In the genomic region with DNA sequence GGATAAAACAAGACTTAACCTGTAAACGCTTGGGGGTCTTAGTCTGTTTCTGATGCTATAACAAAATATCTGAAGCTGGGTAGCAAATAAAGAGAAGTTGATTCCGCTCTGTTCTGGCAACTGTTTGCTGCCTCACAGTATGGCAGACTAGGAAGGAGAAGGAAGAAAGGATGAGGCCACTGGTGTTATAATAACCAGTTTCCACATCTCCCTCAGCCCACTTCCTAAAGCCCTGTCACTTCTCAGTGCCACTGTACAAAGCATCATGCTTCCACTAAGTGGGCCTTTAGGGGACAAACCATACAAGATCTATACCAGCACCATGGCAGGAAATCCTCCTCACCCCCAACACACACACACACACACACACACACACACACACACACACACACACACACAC, we compare ENCODE assay signal across 26 mouse cellular contexts. TPM values are rescaled to one million over a fixed set of nuclear protein-coding genes. Genes with fewer than 3 reads are reported as not detected.
DNase-seq lines count a peak whose midpoint lies in the region; ATAC-seq and TF ChIP-seq lines count a peak whose summit lies in the region.
"Had no signal": no experiment of that assay in that cellular context is flagged by ENCODE, and none has a peak within 500 bp of the region (broad histone marks: within the 10 kb centered on the region; RNA-seq: fewer than 3 reads in every experiment).

No protein-coding gene starts in this region.

- no peaks in the 10 kb centered on the region for H3K27me3 ChIP-seq in heart, postnatal 0 days (ENCODE audit: control insufficient read depth, insufficient read depth, low read length)
- H3K27me3 ChIP-seq in heart, embryonic 12.5 days (replicated peaks), result no peaks in the 10 kb centered on the region
- H3K27me3 ChIP-seq: embryonic facial prominence, embryonic 12.5 days; embryonic facial prominence, embryonic 15.5 days had no signal

- TF ChIP-seq POLR2A in bone marrow, adult 2 months (IDR thresholded peaks at IDR 0.05; ENCODE audit: borderline replicate concordance, control insufficient read depth, low read depth, low read length), result no peak

- no peak for TF ChIP-seq EP300 in heart, postnatal 0 days (IDR thresholded peaks at IDR 0.05; ENCODE audit: low read depth)

- peak overlapping the region; percentile 69; the same call in 1 of the 2 replicates for H3K27ac ChIP-seq in heart, postnatal 0 days (ENCODE audit: low read depth)
- H3K27ac ChIP-seq in heart, embryonic 12.5 days (ENCODE audit: poor library complexity, severe bottlenecking), result no peak overlapping the region
- peak overlapping the region; percentile 92 for H3K27ac ChIP-seq in bone marrow, adult 2 months (ENCODE audit: control insufficient read depth, insufficient read depth, low read depth, low read length, poor library complexity)
- H3K27ac ChIP-seq: embryonic facial prominence, embryonic 12.5 days; embryonic facial prominence, embryonic 15.5 days; hindbrain, embryonic 10.5 days; hindbrain, embryonic 14.5 days; hindbrain, postnatal 0 days had no signal

- no peak overlapping the region for H3K4me3 ChIP-seq in heart, postnatal 0 days (ENCODE audit: low read depth, low read length)
- no peak overlapping the region for H3K4me3 ChIP-seq in heart, embryonic 12.5 days
- H3K4me3 ChIP-seq in bone marrow, adult 2 months (replicated peaks; ENCODE audit: control insufficient read depth, low read depth, low read length), result no peak overlapping the region
- H3K4me3 ChIP-seq: embryonic facial prominence, embryonic 12.5 days; embryonic facial prominence, embryonic 15.5 days; hindbrain, embryonic 10.5 days had no signal

- DNase-seq in heart, postnatal 0 days (ENCODE audit: low spot score), result no peak
- peak; percentile 40 for DNase-seq in 416B (ENCODE audit: low read depth)
- DNase-seq in kidney, postnatal 36 days, result no peak
- no peak for DNase-seq in thymus, postnatal 25 days
- DNase-seq: adrenal gland, adult 8-10 months; adrenal gland, postnatal 25 days; cerebellum, adult 18-20 months; cerebellum, adult 9-10 months; cerebellum, postnatal 14 days; forebrain, postnatal 0 days; gastrocnemius, postnatal 10 days; gastrocnemius, postnatal 36 days had no signal

- no peak overlapping the region for H3K9ac ChIP-seq in heart, postnatal 0 days (replicated peaks; ENCODE audit: low read depth, low read length)
- no peak overlapping the region for H3K9ac ChIP-seq in heart, embryonic 12.5 days
- H3K9ac ChIP-seq: embryonic facial prominence, embryonic 12.5 days; embryonic facial prominence, embryonic 15.5 days; forebrain, postnatal 0 days; hindbrain, embryonic 14.5 days had no signal

- peaks cover 42% of the 10 kb centered on the region for H3K4me1 ChIP-seq in heart, postnatal 0 days (ENCODE audit: control insufficient read depth, insufficient read depth)
- H3K4me1 ChIP-seq in heart, embryonic 12.5 days (replicated peaks), result peaks cover 39% of the 10 kb centered on the region
- peaks cover 11% of the 10 kb centered on the region; the same call in 1 of the 2 replicates for H3K4me1 ChIP-seq in bone marrow, adult 2 months (ENCODE audit: control insufficient read depth, insufficient read depth, low read length)

- 97% methylated on average over 2 of the region's 2 CpGs for whole genome bisulfite sequencing in heart, postnatal 0 days
- WGBS in heart, embryonic 12.5 days, result 83% methylated on average over 2 of the region's 2 CpGs
- 58% methylated on average over 2 of the region's 2 CpGs for WGBS in bone marrow, adult 2 months

- ATAC-seq in heart, postnatal 0 days (ENCODE audit: insufficient read depth, low read depth), result no peak
- no peak for ATAC-seq in heart, embryonic 12.5 days (ENCODE audit: insufficient number of reproducible peaks, low FRiP score)
- ATAC-seq in megakaryocyte, adult 5-6 weeks (ENCODE audit: poor library complexity, severe bottlenecking), result peak; percentile 74
- ATAC-seq: activated CD4-positive, CD25-positive, alpha-beta regulatory T cell, adult 4 months; forebrain, embryonic 14.5 days; forebrain, postnatal 0 days; hindbrain, postnatal 0 days; inflammation-experienced regulatory T-cells, adult 6 months; intestine, embryonic 16.5 days had no signal

- H3K4me2 ChIP-seq in heart, postnatal 0 days (ENCODE audit: low read depth, low read length), result no peak overlapping the region
- H3K4me2 ChIP-seq in heart, embryonic 12.5 days, result no peak overlapping the region
- H3K4me2 ChIP-seq: embryonic facial prominence, embryonic 12.5 days; embryonic facial prominence, embryonic 15.5 days; heart, embryonic 11.5 days; hindbrain, embryonic 14.5 days had no signal

- no peak for TF ChIP-seq CTCF in heart, postnatal 0 days (IDR thresholded peaks at IDR 0.05; ENCODE audit: low read depth)
- no peak for TF ChIP-seq CTCF in bone marrow, adult 2 months (IDR thresholded peaks at IDR 0.05; ENCODE audit: control insufficient read depth, insufficient read depth, low read length)

- no peaks in the 10 kb centered on the region for H3K36me3 ChIP-seq in heart, postnatal 0 days (replicated peaks; ENCODE audit: control insufficient read depth, insufficient read depth, low read length)
- H3K36me3 ChIP-seq in heart, embryonic 12.5 days, result no peaks in the 10 kb centered on the region
- H3K36me3 ChIP-seq: embryonic facial prominence, embryonic 12.5 days; embryonic facial prominence, embryonic 15.5 days; hindbrain, embryonic 10.5 days had no signal

- no peaks in the 10 kb centered on the region for H3K9me3 ChIP-seq in heart, postnatal 0 days (replicated peaks; ENCODE audit: control insufficient read depth, low read length)
- no peaks in the 10 kb centered on the region for H3K9me3 ChIP-seq in heart, embryonic 12.5 days (replicated peaks)
- H3K9me3 ChIP-seq: embryonic facial prominence, embryonic 12.5 days; embryonic facial prominence, embryonic 15.5 days; hindbrain, embryonic 10.5 days had no signal

RNA-seq across cellular contexts. Expression of gene Anxa11, which starts 8.5 kb away (rescaled TPM):
- total RNA-seq in heart, postnatal 0 days (2014; rRNA removed; ENCODE audit: low replicate concordance), result 21.1 and 46.2 TPM in 2 replicates
- polyA plus RNA-seq in heart, postnatal 0 days (2015; fragmentation: Nextera tagmentation; extraction: Ambion mirVana), result 34.9 and 36.8 TPM in 2 replicates
- 23.5 and 24.1 TPM in 2 replicates for polyA plus RNA-seq in heart, embryonic 12.5 days (2016; fragmentation: Nextera tagmentation; extraction: Ambion mirVana)
- 19.9 and 43.0 TPM in 2 replicates for polyA plus RNA-seq in bone marrow, adult 2 months (2011; ENCODE audit: insufficient read depth, insufficient read length, low replicate concordance, missing spikeins)
- total RNA-seq in megakaryocyte, adult 5-6 weeks (2015), result 91.2 and 103 TPM in 2 replicates
- total RNA-seq in megakaryocyte, adult 5-6 weeks (2017), result 21.2 and 38.7 TPM in 2 replicates

RNA-seq across cellular contexts. Expression of gene Plac9a, which starts 52.5 kb away (rescaled TPM):
- not detected in 2 replicates for total RNA-seq in heart, postnatal 0 days (2014; rRNA removed; ENCODE audit: low replicate concordance)
- polyA plus RNA-seq in heart, postnatal 0 days (2015; fragmentation: Nextera tagmentation; extraction: Ambion mirVana), result 0.31 and 2.3 TPM in 2 replicates
- not detected in 2 replicates for polyA plus RNA-seq in heart, embryonic 12.5 days (2016; fragmentation: Nextera tagmentation; extraction: Ambion mirVana)
- polyA plus RNA-seq in bone marrow, adult 2 months (2011; ENCODE audit: insufficient read depth, insufficient read length, low replicate concordance, missing spikeins), result not detected in 2 replicates
- not detected in 2 replicates for total RNA-seq in megakaryocyte, adult 5-6 weeks (2015)
- not detected in 2 replicates for total RNA-seq in megakaryocyte, adult 5-6 weeks (2017)
- total RNA-seq: forebrain, postnatal 0 days; hindbrain, postnatal 0 days had no signal
- polyA plus RNA-seq: activated CD4-positive, CD25-positive, alpha-beta regulatory T cell, adult 4 months; forebrain, embryonic 11.5 days; forebrain, embryonic 14.5 days; forebrain, postnatal 0 days; heart, embryonic 11.5 days; hindbrain, embryonic 10.5 days; hindbrain, embryonic 14.5 days; inflammation-experienced regulatory T-cells, adult 6 months had no signal
